Mouse (Mus musculus): Measurements from ENCODE around the gene Herpud1.

DNA sequence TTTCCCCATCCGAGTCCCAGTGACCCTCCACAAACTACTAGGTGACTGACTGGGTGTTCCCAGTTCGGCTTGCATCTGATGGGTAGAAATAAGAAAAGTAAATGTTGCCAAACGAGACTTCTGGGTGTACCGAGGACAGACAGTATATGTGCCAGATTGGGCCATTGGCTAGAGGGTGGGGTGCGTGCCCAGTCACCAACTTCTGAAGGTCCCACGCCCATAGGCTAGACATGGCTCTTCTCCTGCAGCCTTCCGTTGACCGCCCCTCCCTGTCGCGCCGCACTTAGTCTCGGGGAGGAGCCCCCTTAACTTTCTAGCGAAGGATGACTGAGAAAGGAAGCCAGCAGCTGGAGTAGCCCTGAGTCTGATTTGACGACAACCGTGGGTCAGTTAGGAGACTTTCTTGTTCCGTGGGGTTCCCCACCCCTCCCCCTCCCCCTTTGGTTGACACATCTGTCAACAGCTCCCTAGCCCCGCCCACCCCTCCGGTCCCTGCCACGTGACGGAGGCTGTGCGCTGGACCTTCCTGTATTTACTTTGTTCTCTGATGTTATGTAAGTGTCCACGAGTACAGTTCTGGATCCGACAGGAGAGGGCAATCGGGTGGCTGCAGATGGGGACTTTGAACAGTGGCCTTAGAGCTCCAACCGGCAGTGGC, 918 bp downstream of the Herpud1 start:
- TF ChIP-seq POLR2A (IDR thresholded peaks at IDR 0.05; ENCODE audit: borderline replicate concordance, extremely low read depth, insufficient read depth, insufficient read length, poor library complexity, severe bottlenecking) (no peak), CTCF (IDR thresholded peaks at IDR 0.05; ENCODE audit: borderline replicate concordance, extremely low read depth, insufficient read depth, insufficient read length) (no peak)
